Mouse (Mus musculus) midbrain, embryonic 16.5 days (tissue): ENCODE results near the gene Aasdhppt. TPM values are rescaled to one million over a fixed set of nuclear protein-coding genes. Genes with fewer than 3 reads are reported as not detected.

Experiments
- ATAC-seq: fragments of 200-750 bp; cut with Nextera tagmentation; 2 replicates; pipeline ENCODE4 v1.8.0; 2017; ENCODE audit warnings: moderate TSS enrichment
- H3K27ac ChIP-seq: fragments of 300-500 bp; sonication (generic); 2 replicates; pipeline ENCODE4 v1.5.1; 2014; ENCODE audit warnings: mild to moderate bottlenecking, low read length, mixed read lengths
- H3K27me3 ChIP-seq: fragments of 300-500 bp; sonication (generic); 2 replicates; pipeline ENCODE4 v1.6.1; 2014; ENCODE audit warnings: low read depth, low read length, mixed read lengths; ENCODE audit not compliant: control insufficient read depth, insufficient read depth
- H3K36me3 ChIP-seq: fragments of 300-500 bp; sonication (generic); 2 replicates; pipeline ENCODE4 v1.6.1; 2014; ENCODE audit warnings: mild to moderate bottlenecking, low read length, moderate library complexity, mixed read lengths; ENCODE audit not compliant: control insufficient read depth, insufficient read depth
- H3K4me1 ChIP-seq: fragments of 300-500 bp; sonication (generic); 2 replicates; pipeline ENCODE4 v1.6.1; 2014; ENCODE audit warnings: mild to moderate bottlenecking, low read length, mixed read lengths; ENCODE audit not compliant: control insufficient read depth, insufficient read depth
- H3K4me2 ChIP-seq: fragments of 300-500 bp; sonication (generic); 2 replicates; pipeline ENCODE4 v1.6.1; 2014; ENCODE audit warnings: mild to moderate bottlenecking, low read length, mixed read lengths
- H3K4me3 ChIP-seq: fragments of 300-500 bp; sonication (generic); 2 replicates; pipeline ENCODE4 v1.5.1; 2014; ENCODE audit warnings: low read depth, mild to moderate bottlenecking, low read length, moderate library complexity, mixed read lengths
- H3K9ac ChIP-seq: fragments of 300-500 bp; sonication (generic); 2 replicates; pipeline ENCODE4 v1.6.1; 2014; ENCODE audit warnings: low read depth, low read length, mixed read lengths
- H3K9me3 ChIP-seq: fragments of 300-500 bp; sonication (generic); replicated peaks from 2 replicates; pipeline ENCODE4 v1.6.1; 2014; ENCODE audit warnings: mild to moderate bottlenecking, low read length, mixed read lengths; ENCODE audit not compliant: control insufficient read depth, poor library complexity, severe bottlenecking
- WGBS: fragments of 180-500 bp; shearing (Covaris S2); extraction: QIAGEN DNeasy Blood & Tissue Kit; methylation state at CpG from one replicate; pipeline ENCODE4 v1.1.7; 2014; 5-methylcytosine and 5-hydroxymethylcytosine counted together
- polyA plus RNA-seq: library from polyadenylated mRNA; unstranded; fragments of >200 nt; fragmentation: Nextera tagmentation; extraction: Ambion mirVana; gene quantifications from 2 replicates; pipeline ENCODE4 v1.2.1, GENCODE M21; 2015

The Aasdhppt gene
- 33.7 and 33.8 TPM in 2 replicates for polyA plus RNA-seq

- peak; percentile 98 for ATAC-seq
- under 1% methylated on average over 53 of the region's 53 CpGs for WGBS
- Histone ChIP-seq H3K9me3 (no peaks in the 10 kb centered on the region), H3K4me2 (peak within 1 kb of the TSS; percentile 84), H3K27ac (peak within 1 kb of the TSS; percentile 95), H3K4me1 (peaks cover 22% of the 10 kb centered on the region), H3K27me3 (no peaks in the 10 kb centered on the region), H3K36me3 (0 out of 2 replicates have a peak, but pooled peaks cover 2% of the 10 kb centered on the region), H3K4me3 (peak within 1 kb of the TSS; percentile 82), H3K9ac (peak within 1 kb of the TSS; percentile 87)
Observed at GRCm38 (mm10) chr9:4309351-4310085, at the start of gene Aasdhppt, which contains the start of gene Kbtbd3. Aasdhppt (minus strand) TSS chr9:4309471. Kbtbd3 (plus strand) TSS chr9:4309833.

- Histone ChIP-seq H3K27ac (no peak overlapping the region), H3K4me3 (no peak overlapping the region), H3K36me3 (no peaks in the 10 kb centered on the region), H3K27me3 (no peaks in the 10 kb centered on the region), H3K9ac (no peak overlapping the region), H3K4me2 (no peak overlapping the region), H3K4me1 (no peaks in the 10 kb centered on the region), H3K9me3 (no peaks in the 10 kb centered on the region)
- ATAC-seq, result no peak
- WGBS, result 96% methylated on average over 1 of the region's 1 CpGs
Observed at GRCm38 (mm10) chr9:4353163-4353562, 43.9 kb upstream of the Aasdhppt start.

- WGBS, result 90% methylated on average over 6 of the region's 6 CpGs
- Histone ChIP-seq H3K9me3 (peaks cover 2% of the 10 kb centered on the region; the same call in 1 of the 2 replicates), H3K4me2 (no peak overlapping the region), H3K27ac (no peak overlapping the region), H3K4me1 (no peaks in the 10 kb centered on the region), H3K4me3 (no peak overlapping the region), H3K36me3 (peaks cover 6% of the 10 kb centered on the region; the same call in 1 of the 2 replicates), H3K9ac (no peak overlapping the region), H3K27me3 (no peaks in the 10 kb centered on the region)
- no peak for ATAC-seq
Observed at GRCm38 (mm10) chr9:4318939-4319721, 9.9 kb upstream of the Aasdhppt start.

GRCm38 (mm10) chr9:4315746-4316145 lies 6.5 kb upstream of the Aasdhppt start:
- ATAC-seq, result no peak
- 70% methylated on average over 2 of the region's 2 CpGs for WGBS
- Histone ChIP-seq H3K36me3 (peaks cover 2% of the 10 kb centered on the region; the same call in 1 of the 2 replicates), H3K4me1 (peaks cover 5% of the 10 kb centered on the region), H3K4me3 (no peak overlapping the region), H3K27me3 (no peaks in the 10 kb centered on the region), H3K4me2 (no peak overlapping the region), H3K9ac (no peak overlapping the region), H3K27ac (no peak overlapping the region), H3K9me3 (no peaks in the 10 kb centered on the region)

GRCm38 (mm10) chr9:4313946-4314345 lies 4.7 kb upstream of the Aasdhppt start:
- H3K27me3 ChIP-seq, result no peaks in the 10 kb centered on the region
- no peak for ATAC-seq
- H3K4me3 ChIP-seq, result no peak overlapping the region
- no peak overlapping the region for H3K9ac ChIP-seq
- H3K36me3 ChIP-seq, result peaks cover 2% of the 10 kb centered on the region; the same call in 1 of the 2 replicates
- H3K9me3 ChIP-seq, result no peaks in the 10 kb centered on the region
- peaks cover 8% of the 10 kb centered on the region for H3K4me1 ChIP-seq
- no peak overlapping the region for H3K27ac ChIP-seq
- WGBS, result 93% methylated on average over 4 of the region's 4 CpGs
- H3K4me2 ChIP-seq, result no peak overlapping the region

- no peaks in the 10 kb centered on the region for H3K27me3 ChIP-seq
- peak overlapping the region; percentile 63 for H3K4me2 ChIP-seq
- peaks cover 20% of the 10 kb centered on the region for H3K4me1 ChIP-seq
- H3K9ac ChIP-seq, result no peak overlapping the region
- no peak for ATAC-seq
- H3K9me3 ChIP-seq, result no peaks in the 10 kb centered on the region
- H3K4me3 ChIP-seq, result no peak overlapping the region
- H3K36me3 ChIP-seq, result 0 out of 2 replicates have a peak, but pooled peaks cover 2% of the 10 kb centered on the region
- 83% methylated on average over 3 of the region's 3 CpGs for WGBS
- no peak overlapping the region for H3K27ac ChIP-seq
Observed at GRCm38 (mm10) chr9:4311162-4311561, 1.9 kb upstream of the Aasdhppt start.

GRCm38 (mm10) chr9:4310706-4311105 lies 1.4 kb upstream of the Aasdhppt start:
- Histone ChIP-seq H3K36me3 (0 out of 2 replicates have a peak, but pooled peaks cover 2% of the 10 kb centered on the region), H3K27me3 (no peaks in the 10 kb centered on the region), H3K4me3 (peak overlapping the region; percentile 82), H3K9ac (peak overlapping the region; percentile 87), H3K4me2 (peak overlapping the region; percentile 63), H3K4me1 (peaks cover 22% of the 10 kb centered on the region), H3K9me3 (no peaks in the 10 kb centered on the region), H3K27ac (peak overlapping the region; percentile 95)
- no peak for ATAC-seq
- 54% methylated on average over 3 of the region's 3 CpGs for WGBS

- no peaks in the 10 kb centered on the region for H3K36me3 ChIP-seq
- H3K4me1 ChIP-seq, result peaks cover 24% of the 10 kb centered on the region
- H3K9me3 ChIP-seq, result no peaks in the 10 kb centered on the region
- under 1% methylated on average over 36 of the region's 36 CpGs for WGBS
- peak overlapping the region; percentile 82 for H3K4me3 ChIP-seq
- ATAC-seq, result no peak; the same call in 1 of the 2 replicates
- peak overlapping the region; percentile 95 for H3K27ac ChIP-seq
- no peaks in the 10 kb centered on the region for H3K27me3 ChIP-seq
- H3K9ac ChIP-seq, result peak overlapping the region; percentile 87
- peak overlapping the region; percentile 84 for H3K4me2 ChIP-seq
Observed at GRCm38 (mm10) chr9:4308628-4309350, 482 bp downstream of the Aasdhppt start.
